Mouse (Mus musculus) ES-Bruce4 (cell line): ENCODE measurements around the gene Map3k6.

Experiments used
- CTCF ChIP-seq: IDR thresholded peaks from one replicate; pipeline ENCODE4 v1.8.1; 2011; ENCODE audit warnings: low read depth, low read length
- POLR2A ChIP-seq: IDR thresholded peaks from one replicate; pipeline ENCODE4 v1.8.1; 2011; ENCODE audit warnings: low read length; ENCODE audit not compliant: insufficient read depth

DNA sequence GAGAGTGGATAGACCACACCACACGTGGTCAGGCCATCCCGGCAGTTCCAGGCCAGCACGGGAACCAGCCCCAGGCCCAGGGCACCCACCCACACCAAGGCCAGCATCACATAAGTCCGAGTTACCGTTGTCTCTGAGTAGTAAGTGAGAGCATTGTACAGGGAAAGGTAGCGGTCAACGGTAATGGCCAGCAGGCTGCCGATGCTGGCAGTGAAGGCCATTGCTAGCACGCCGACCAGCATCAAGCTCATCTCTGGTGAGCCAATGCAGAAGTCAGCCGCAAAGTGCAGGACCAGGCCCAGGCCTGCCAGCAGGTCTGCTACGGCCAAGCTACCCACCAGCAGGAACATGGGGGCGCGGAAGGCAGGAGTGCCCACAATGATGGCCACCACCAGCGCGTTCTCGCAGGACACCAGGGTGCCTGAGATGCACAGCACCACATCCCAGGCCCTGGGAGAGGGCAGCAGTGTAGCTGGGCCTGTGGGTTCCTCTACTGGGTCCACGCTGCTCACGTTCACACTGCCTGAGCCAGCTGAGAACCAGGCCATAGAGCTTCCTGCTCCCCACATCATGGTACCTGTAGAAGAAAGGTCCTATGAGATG lies 29.7 kb upstream of the Map3k6 start:
- TF ChIP-seq POLR2A, result no peak
- no peak for TF ChIP-seq CTCF
